Mouse (Mus musculus) myocyte (in vitro differentiated cells): Measurements from ENCODE around the gene Ets2. TPM values are rescaled to one million over a fixed set of nuclear protein-coding genes. Genes with fewer than 3 reads are reported as not detected.

Source experiments
- H3K27me3 ChIP-seq: one replicate; pipeline ENCODE4 v1.6.1; 2011; ENCODE audit not compliant: control insufficient read depth, insufficient read depth, insufficient read length
- H3K36me3 ChIP-seq: one replicate; pipeline ENCODE4 v1.6.1; 2011; ENCODE audit not compliant: control insufficient read depth, insufficient read depth
- H3K4me2 ChIP-seq: one replicate; pipeline ENCODE4 v1.6.1; 2011; ENCODE audit warnings: low read depth, control low read depth
- H3K4me3 ChIP-seq: one replicate; pipeline ENCODE4 v1.5.1; 2011; ENCODE audit warnings: mild to moderate bottlenecking, control low read depth, moderate library complexity
- H3K79me2 ChIP-seq: one replicate; pipeline ENCODE4 v1.6.1; 2011; ENCODE audit not compliant: control insufficient read depth, insufficient read depth
- H3ac ChIP-seq: one replicate; pipeline ENCODE4 v1.6.1; 2011; ENCODE audit not compliant: control insufficient read depth, insufficient read length
- CEBPB ChIP-seq: IDR thresholded peaks from 2 replicates; pipeline ENCODE4 v1.6.1; 2011; ENCODE audit warnings: mild to moderate bottlenecking, moderate library complexity; ENCODE audit not compliant: poor library complexity, insufficient read depth, severe bottlenecking
- E2F4 ChIP-seq: IDR thresholded peaks from one replicate; pipeline ENCODE4 v1.6.1; 2011; ENCODE audit warnings: mild to moderate bottlenecking, control low read depth, moderate library complexity; ENCODE audit not compliant: insufficient read depth
- MAX ChIP-seq: IDR thresholded peaks from one replicate; pipeline ENCODE4 v1.6.1; 2011; ENCODE audit warnings: low read depth, mild to moderate bottlenecking, control low read depth
- MYOD1 ChIP-seq, 3 experiments: IDR thresholded peaks; one replicate each; pipeline ENCODE4 v1.6.1; 2011; ENCODE audit warnings: control low read depth in 2 of 3, low read depth in 2 of 3, mild to moderate bottlenecking in 2 of 3, moderate library complexity in 1 of 3; ENCODE audit not compliant: insufficient read length in 2 of 3, control insufficient read depth in 1 of 3
- MYOG ChIP-seq, 3 experiments: IDR thresholded peaks; one replicate each; pipeline ENCODE4 v1.6.1; 2011; ENCODE audit warnings: control low read depth in 2 of 3, low read depth in 2 of 3, mild to moderate bottlenecking in 2 of 3; ENCODE audit not compliant: insufficient read length in 2 of 3, control insufficient read depth in 1 of 3, insufficient read depth in 1 of 3
- POLR2A ChIP-seq: IDR thresholded peaks from one replicate; pipeline ENCODE4 v1.6.1; 2011; ENCODE audit warnings: low read depth, mild to moderate bottlenecking, control low read depth, moderate library complexity; ENCODE audit not compliant: insufficient read length
- POLR2AphosphoS2 ChIP-seq: IDR thresholded peaks from one replicate; pipeline ENCODE4 v1.6.1; 2011; ENCODE audit warnings: low read depth, control low read depth; ENCODE audit not compliant: insufficient read length
- REST ChIP-seq: IDR thresholded peaks from one replicate; pipeline ENCODE4 v1.6.1; 2011; ENCODE audit warnings: mild to moderate bottlenecking, control low read depth, moderate library complexity; ENCODE audit not compliant: insufficient read depth, insufficient read length
- SRF ChIP-seq: IDR thresholded peaks from one replicate; pipeline ENCODE4 v1.6.1; 2011; ENCODE audit warnings: low read depth; ENCODE audit not compliant: control insufficient read depth, insufficient read length
- TCF12 ChIP-seq: IDR thresholded peaks from one replicate; pipeline ENCODE4 v1.6.1; 2011; ENCODE audit warnings: mild to moderate bottlenecking, control low read depth; ENCODE audit not compliant: poor library complexity, insufficient read depth, severe bottlenecking
- TCF3 ChIP-seq: IDR thresholded peaks from one replicate; pipeline ENCODE4 v1.6.1; 2011; ENCODE audit warnings: low read depth, control low read depth; ENCODE audit not compliant: insufficient read length
- USF1 ChIP-seq: IDR thresholded peaks from one replicate; pipeline ENCODE4 v1.6.1; 2011; ENCODE audit warnings: low read depth, mild to moderate bottlenecking, control low read depth, moderate library complexity
- polyA plus RNA-seq: library from polyadenylated mRNA; unstranded; fragments of >200 nt; fragmentation: generic; extraction: Trizol; gene quantifications from one replicate; pipeline ENCODE4 v1.2.1, GENCODE M21; 2012; ENCODE audit warnings: missing spikeins

Gene Ets2
- polyA plus RNA-seq, 1 experiment = 73.9 TPM

GRCm38 (mm10) chr16:95715026-95715425 lies 13.2 kb downstream of the Ets2 start:
- no peak overlapping the region for H3K4me3 ChIP-seq
- peaks cover 86% of the 10 kb centered on the region for H3K36me3 ChIP-seq
- no peak overlapping the region for H3K4me2 ChIP-seq
- TF ChIP-seq POLR2A (no peak), POLR2AphosphoS2 (peak; percentile 16)
- no peak overlapping the region for H3ac ChIP-seq
- H3K27me3 ChIP-seq = no peaks in the 10 kb centered on the region
- peaks cover 5% of the 10 kb centered on the region for H3K79me2 ChIP-seq

- no peaks in the 10 kb centered on the region for H3K27me3 ChIP-seq
- H3ac ChIP-seq = no peak overlapping the region
- TF ChIP-seq MAX (no peak), POLR2AphosphoS2 (peak; percentile 9)
- H3K79me2 ChIP-seq = no peaks in the 10 kb centered on the region
- H3K4me3 ChIP-seq = no peak overlapping the region
- H3K36me3 ChIP-seq = peaks cover 87% of the 10 kb centered on the region
- H3K4me2 ChIP-seq = no peak overlapping the region
These were observed 14.3 kb downstream of the Ets2 start for GRCm38 (mm10) chr16:95716061-95716706.

DNA sequence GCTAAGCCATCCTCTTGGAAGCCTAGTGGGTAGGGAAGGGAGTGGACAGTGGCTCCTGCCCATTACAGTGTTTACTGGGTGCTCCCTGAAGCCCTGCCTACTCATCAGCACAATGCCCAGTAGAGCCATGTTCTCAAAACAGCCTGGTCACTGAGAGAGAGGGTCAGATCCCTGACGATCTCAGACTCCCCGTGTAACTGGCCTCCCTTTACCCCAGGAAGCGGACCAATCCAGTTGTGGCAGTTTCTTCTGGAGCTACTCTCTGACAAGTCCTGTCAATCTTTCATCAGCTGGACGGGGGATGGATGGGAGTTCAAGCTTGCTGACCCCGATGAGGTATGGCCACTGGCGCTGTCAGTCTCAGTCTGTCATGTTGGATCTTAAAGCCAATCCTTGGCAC lies 15.8 kb downstream of the Ets2 start:
- H3K4me3 ChIP-seq = no peak overlapping the region
- H3K27me3 ChIP-seq = no peaks in the 10 kb centered on the region
- TF ChIP-seq SRF (no peak), POLR2A (no peak), TCF12 (no peak), REST (no peak)
- H3K79me2 ChIP-seq = no peaks in the 10 kb centered on the region
- no peak overlapping the region for H3ac ChIP-seq
- no peak overlapping the region for H3K4me2 ChIP-seq
- H3K36me3 ChIP-seq = peaks cover 82% of the 10 kb centered on the region

DNA sequence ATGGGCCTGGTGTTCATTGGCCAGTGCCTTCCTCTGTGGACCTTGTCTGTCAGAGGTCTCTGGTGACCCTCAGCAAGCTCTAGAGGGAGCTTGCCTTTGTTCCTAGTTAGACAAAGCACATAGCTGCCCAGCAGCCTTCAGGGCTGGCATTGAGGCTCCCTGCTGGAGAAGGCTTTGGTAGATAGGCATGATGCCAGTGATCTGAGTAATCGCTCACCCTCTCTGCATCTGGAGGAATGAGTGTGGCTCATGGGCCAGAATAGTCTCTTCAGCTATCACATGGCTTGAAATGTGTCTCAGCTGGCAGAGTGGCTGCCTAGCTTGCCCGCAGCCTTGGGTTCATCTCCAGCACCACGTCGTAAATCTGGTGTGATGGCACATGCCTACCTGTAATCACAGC lies 16.2 kb downstream of the Ets2 start:
- Histone ChIP-seq H3K4me2 (no peak overlapping the region), H3K27me3 (no peaks in the 10 kb centered on the region), H3K36me3 (peaks cover 80% of the 10 kb centered on the region), H3K79me2 (no peaks in the 10 kb centered on the region), H3ac (no peak overlapping the region), H3K4me3 (no peak overlapping the region)
- TF ChIP-seq POLR2A = peak; percentile 11
- no peak for TF ChIP-seq TCF3
- TF ChIP-seq USF1 = no peak
- TF ChIP-seq E2F4 = no peak
- TF ChIP-seq CEBPB = no peak
- TF ChIP-seq POLR2AphosphoS2 = peak; percentile 48
- no peak for TF ChIP-seq SRF

DNA sequence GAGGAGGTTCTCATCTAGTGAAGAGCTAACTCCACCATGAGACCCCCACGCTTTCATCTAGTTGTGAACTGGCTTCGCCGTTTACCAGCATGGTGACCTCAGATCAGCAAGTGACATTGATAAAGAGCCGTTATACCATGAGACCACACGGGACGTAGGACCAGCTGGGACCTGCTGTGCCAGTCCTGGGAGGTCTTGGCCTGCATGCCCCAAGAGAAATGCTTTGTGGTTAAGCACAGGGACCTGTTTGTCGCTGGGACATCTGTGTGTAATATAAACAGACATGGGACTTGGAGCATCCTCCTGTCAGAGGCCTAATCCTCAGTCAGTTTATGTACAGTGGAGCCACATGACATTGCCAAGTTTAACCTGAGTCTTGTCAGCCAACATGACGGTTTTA lies 18.7 kb downstream of the Ets2 start:
- no peak overlapping the region for H3K4me3 ChIP-seq
- H3ac ChIP-seq = no peak overlapping the region
- H3K79me2 ChIP-seq = no peaks in the 10 kb centered on the region
- no peaks in the 10 kb centered on the region for H3K27me3 ChIP-seq
- H3K36me3 ChIP-seq = peaks cover 65% of the 10 kb centered on the region
- TF ChIP-seq USF1 (no peak), REST (no peak), POLR2AphosphoS2 (no peak), POLR2A (peak; percentile 39), MYOD1 (IDR thresholded peaks at IDR 0.05; ENCODE audit: control insufficient read depth in 1 of 3, insufficient read length in 2 of 3, low read depth in 2 of 3) (no peak), TCF12 (no peak)
- no peak overlapping the region for H3K4me2 ChIP-seq

GRCm38 (mm10) chr16:95724251-95724650 lies 22.4 kb downstream of the Ets2 start:
- no peaks in the 10 kb centered on the region for H3K79me2 ChIP-seq
- TF ChIP-seq POLR2AphosphoS2 (no peak), POLR2A (no peak), E2F4 (no peak), CEBPB (no peak), SRF (no peak), USF1 (no peak), MAX (no peak), TCF3 (no peak), TCF12 (no peak), REST (no peak), MYOG (IDR thresholded peaks at IDR 0.05; ENCODE audit: control insufficient read depth in 1 of 3, insufficient read depth in 1 of 3, insufficient read length in 2 of 3, low read depth in 2 of 3) (no peak), MYOD1 (IDR thresholded peaks at IDR 0.05; ENCODE audit: control insufficient read depth in 1 of 3, insufficient read length in 2 of 3, low read depth in 2 of 3) (no peak)
- H3K4me3 ChIP-seq = no peak overlapping the region
- no peak overlapping the region for H3K4me2 ChIP-seq
- H3ac ChIP-seq = no peak overlapping the region
- H3K27me3 ChIP-seq = no peaks in the 10 kb centered on the region
- H3K36me3 ChIP-seq = peaks cover 27% of the 10 kb centered on the region
